Mouse (Mus musculus): Measurements from ENCODE around the gene Fcamr. TPM values are rescaled to one million over a fixed set of nuclear protein-coding genes. Genes with fewer than 3 reads are reported as not detected.

Gene Fcamr
- polyA plus RNA-seq, 1 experiment, result 0.07 TPM

GRCm38 (mm10) chr1:130770981-130771494 lies 29.7 kb upstream of the Fcamr start:
- WGBS, result 69% methylated on average over 3 of the region's 3 CpGs
- DNase-seq, result no peak
- H3K4me1 ChIP-seq (ENCODE audit: control insufficient read depth, insufficient read depth, low read length), result no peaks in the 10 kb centered on the region
- no peak overlapping the region for H3K27ac ChIP-seq (ENCODE audit: insufficient read depth, low read length)
- H3K4me3 ChIP-seq (replicated peaks; ENCODE audit: insufficient read depth, low read depth, low read length), result no peak overlapping the region
- TF ChIP-seq POLR2A (IDR thresholded peaks at IDR 0.05; ENCODE audit: borderline replicate concordance, insufficient read depth, low read length) (no peak), CTCF (IDR thresholded peaks at IDR 0.05; ENCODE audit: borderline replicate concordance, insufficient read depth, low read depth, low read length) (no peak)
- H3K27me3 ChIP-seq (ENCODE audit: control insufficient read depth, insufficient read depth, low read length), result no peaks in the 10 kb centered on the region

DNA sequence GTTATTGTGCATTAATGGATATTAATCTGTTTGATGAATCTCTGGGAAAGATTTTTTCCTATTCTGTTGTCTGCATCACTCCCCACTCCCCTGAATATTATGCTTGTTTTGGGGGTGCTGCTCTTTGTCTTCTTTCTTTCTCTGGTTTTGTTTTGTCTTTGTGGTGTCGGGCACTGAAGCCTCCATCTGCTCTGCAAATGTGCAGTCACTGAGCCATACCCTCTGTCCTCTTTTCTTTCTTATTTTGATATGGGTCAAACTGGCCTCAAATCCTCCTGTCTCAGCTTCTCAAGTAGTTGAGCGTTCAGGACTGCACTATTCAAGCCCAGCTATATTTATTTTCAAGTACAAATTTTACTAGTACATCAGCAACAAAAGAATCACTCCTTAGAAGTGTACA lies 25.5 kb upstream of the Fcamr start:
- no peaks in the 10 kb centered on the region for H3K27me3 ChIP-seq (ENCODE audit: control insufficient read depth, insufficient read depth, low read length)
- WGBS, result 56% methylated on average over 2 of the region's 2 CpGs
- H3K27ac ChIP-seq (ENCODE audit: insufficient read depth, low read length), result no peak overlapping the region
- TF ChIP-seq CTCF (IDR thresholded peaks at IDR 0.05; ENCODE audit: borderline replicate concordance, insufficient read depth, low read depth, low read length) (no peak), POLR2A (IDR thresholded peaks at IDR 0.05; ENCODE audit: borderline replicate concordance, insufficient read depth, low read length) (no peak)
- H3K4me3 ChIP-seq (replicated peaks; ENCODE audit: insufficient read depth, low read depth, low read length), result no peak overlapping the region
- H3K4me1 ChIP-seq (ENCODE audit: control insufficient read depth, insufficient read depth, low read length), result no peaks in the 10 kb centered on the region
- no peak for DNase-seq

GRCm38 (mm10) chr1:130775691-130776331 lies 24.9 kb upstream of the Fcamr start:
- Histone ChIP-seq H3K27me3 (ENCODE audit: control insufficient read depth, insufficient read depth, low read length) (no peaks in the 10 kb centered on the region), H3K27ac (ENCODE audit: insufficient read depth, low read length) (no peak overlapping the region), H3K4me1 (ENCODE audit: control insufficient read depth, insufficient read depth, low read length) (no peaks in the 10 kb centered on the region), H3K4me3 (replicated peaks; ENCODE audit: insufficient read depth, low read depth, low read length) (no peak overlapping the region)
- TF ChIP-seq CTCF (IDR thresholded peaks at IDR 0.05; ENCODE audit: borderline replicate concordance, insufficient read depth, low read depth, low read length), result no peak
- TF ChIP-seq POLR2A (IDR thresholded peaks at IDR 0.05; ENCODE audit: borderline replicate concordance, insufficient read depth, low read length), result no peak
- DNase-seq, result no peak
- WGBS, result 87% methylated on average over 7 of the region's 7 CpGs

DNA sequence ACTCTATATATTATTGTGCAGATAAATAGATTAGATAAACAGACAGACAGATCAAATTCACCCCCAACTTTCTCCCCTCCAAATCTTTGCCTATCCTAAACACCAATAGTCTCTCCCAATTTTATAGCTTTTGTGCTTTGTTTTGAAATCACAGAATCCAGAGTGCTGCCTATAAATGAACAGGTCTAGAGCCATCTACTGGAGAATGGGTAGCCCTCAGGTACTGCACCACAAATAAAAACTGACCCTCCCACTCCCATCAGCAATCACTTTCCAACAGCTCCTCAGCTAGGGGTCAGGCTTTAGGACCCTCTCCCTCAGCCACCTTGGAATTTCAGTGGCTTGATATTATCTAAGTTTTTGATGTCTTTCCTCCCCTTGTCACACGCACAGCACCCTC lies 24.1 kb upstream of the Fcamr start:
- H3K27me3 ChIP-seq (ENCODE audit: control insufficient read depth, insufficient read depth, low read length), result no peaks in the 10 kb centered on the region
- WGBS, result 79% methylated on average over 1 of the region's 1 CpGs
- no peak overlapping the region for H3K27ac ChIP-seq (ENCODE audit: insufficient read depth, low read length)
- TF ChIP-seq CTCF (IDR thresholded peaks at IDR 0.05; ENCODE audit: borderline replicate concordance, insufficient read depth, low read depth, low read length) (peak; percentile 17; the same call in 1 of the 2 replicates), POLR2A (IDR thresholded peaks at IDR 0.05; ENCODE audit: borderline replicate concordance, insufficient read depth, low read length) (no peak)
- no peaks in the 10 kb centered on the region for H3K4me1 ChIP-seq (ENCODE audit: control insufficient read depth, insufficient read depth, low read length)
- no peak overlapping the region for H3K4me3 ChIP-seq (replicated peaks; ENCODE audit: insufficient read depth, low read depth, low read length)
- DNase-seq, result no peak

DNA sequence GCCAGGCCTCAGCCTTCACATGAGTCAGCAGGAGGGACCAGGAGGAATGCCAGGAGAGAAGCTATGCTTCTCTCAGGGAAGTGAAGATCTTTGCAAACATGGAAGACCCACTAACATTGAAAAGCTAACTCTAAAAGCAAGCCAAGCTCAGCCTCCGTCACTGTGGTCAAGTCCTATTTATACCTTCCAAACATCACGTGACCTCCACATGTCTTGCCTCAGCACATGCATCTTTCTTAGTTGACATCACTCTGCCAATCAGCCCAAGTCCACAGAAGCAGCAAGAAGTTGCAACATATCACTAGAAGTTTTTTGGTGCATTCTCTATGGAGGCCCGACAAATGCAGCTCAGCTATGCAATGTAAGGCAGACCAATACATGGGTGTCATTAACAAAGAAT lies 20.8 kb upstream of the Fcamr start:
- WGBS, result 93% methylated on average over 3 of the region's 3 CpGs
- TF ChIP-seq CTCF (IDR thresholded peaks at IDR 0.05; ENCODE audit: borderline replicate concordance, insufficient read depth, low read depth, low read length) (no peak), POLR2A (IDR thresholded peaks at IDR 0.05; ENCODE audit: borderline replicate concordance, insufficient read depth, low read length) (no peak)
- DNase-seq, result no peak
- Histone ChIP-seq H3K4me1 (ENCODE audit: control insufficient read depth, insufficient read depth, low read length) (no peaks in the 10 kb centered on the region), H3K27ac (ENCODE audit: insufficient read depth, low read length) (no peak overlapping the region), H3K4me3 (replicated peaks; ENCODE audit: insufficient read depth, low read depth, low read length) (no peak overlapping the region), H3K27me3 (ENCODE audit: control insufficient read depth, insufficient read depth, low read length) (no peaks in the 10 kb centered on the region)

DNA sequence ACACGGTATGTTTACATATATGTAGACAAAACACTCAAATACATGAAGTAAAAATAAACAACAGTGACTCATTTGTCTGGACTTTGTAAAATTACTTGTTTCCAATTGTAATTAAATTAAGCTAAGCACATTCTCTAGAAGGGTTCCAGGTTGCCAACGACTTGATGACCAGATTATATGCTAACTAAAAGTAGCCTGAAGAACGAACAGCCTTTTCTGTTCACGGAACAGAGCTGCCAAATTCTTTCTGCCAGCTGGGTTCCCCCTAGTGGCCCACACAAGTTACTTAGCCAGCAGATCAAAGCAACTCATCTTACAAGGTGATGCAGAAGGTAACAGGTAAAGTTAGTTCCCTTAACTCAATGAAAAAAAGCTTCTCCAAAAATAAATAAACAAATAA lies 16.6 kb upstream of the Fcamr start:
- H3K27me3 ChIP-seq (ENCODE audit: control insufficient read depth, insufficient read depth, low read length), result no peaks in the 10 kb centered on the region
- H3K4me1 ChIP-seq (ENCODE audit: control insufficient read depth, insufficient read depth, low read length), result no peaks in the 10 kb centered on the region
- DNase-seq, result peak in 1 of 2 experiments; percentile 25
- no peak overlapping the region for H3K4me3 ChIP-seq (replicated peaks; ENCODE audit: insufficient read depth, low read depth, low read length)
- H3K27ac ChIP-seq (ENCODE audit: insufficient read depth, low read length), result no peak overlapping the region
- 23% methylated on average over 4 of the region's 4 CpGs for WGBS
- TF ChIP-seq POLR2A (IDR thresholded peaks at IDR 0.05; ENCODE audit: borderline replicate concordance, insufficient read depth, low read length), result no peak
- TF ChIP-seq CTCF (IDR thresholded peaks at IDR 0.05; ENCODE audit: borderline replicate concordance, insufficient read depth, low read depth, low read length), result peak; percentile 50; the same call in 1 of the 2 replicates

GRCm38 (mm10) chr1:130787001-130787400 lies 13.7 kb upstream of the Fcamr start:
- TF ChIP-seq CTCF (IDR thresholded peaks at IDR 0.05; ENCODE audit: borderline replicate concordance, insufficient read depth, low read depth, low read length) (no peak), POLR2A (IDR thresholded peaks at IDR 0.05; ENCODE audit: borderline replicate concordance, insufficient read depth, low read length) (no peak)
- H3K27ac ChIP-seq (ENCODE audit: insufficient read depth, low read length), result no peak overlapping the region
- H3K27me3 ChIP-seq (ENCODE audit: control insufficient read depth, insufficient read depth, low read length), result no peaks in the 10 kb centered on the region
- WGBS, result 46% methylated on average over 4 of the region's 4 CpGs
- DNase-seq, result no peak
- no peaks in the 10 kb centered on the region for H3K4me1 ChIP-seq (ENCODE audit: control insufficient read depth, insufficient read depth, low read length)
- no peak overlapping the region for H3K4me3 ChIP-seq (replicated peaks; ENCODE audit: insufficient read depth, low read depth, low read length)

All from cerebellum, adult 2 months (tissue).